Mouse (Mus musculus) adrenal gland, adult 2 months (tissue): ENCODE measurements around the gene Lcp1. TPM values are rescaled to one million over a fixed set of nuclear protein-coding genes. Genes with fewer than 3 reads are reported as not detected.

Source experiments
- DNase-seq: peaks from one replicate; pipeline ENCODE4 v3.0.0; 2021
- polyA plus RNA-seq: library from polyadenylated mRNA; depleted of rRNA; stranded (reverse); fragments of >200 nt; gene quantifications from 2 replicates; pipeline ENCODE4 v1.2.3, GENCODE M21; 2012
- total RNA-seq, 2 experiments: library from RNA; stranded (reverse); gene quantifications; 2 replicates each; pipeline ENCODE4 v1.2.3; 2021

The Lcp1 gene
- total and polyA plus RNA-seq, 3 experiments = 1.2 to 29.1 (median 17.1) TPM

GRCm38 (mm10) chr14:75205363-75206051 is 74.6 kb downstream of the Lcp1 start:
- no peak for DNase-seq

DNA sequence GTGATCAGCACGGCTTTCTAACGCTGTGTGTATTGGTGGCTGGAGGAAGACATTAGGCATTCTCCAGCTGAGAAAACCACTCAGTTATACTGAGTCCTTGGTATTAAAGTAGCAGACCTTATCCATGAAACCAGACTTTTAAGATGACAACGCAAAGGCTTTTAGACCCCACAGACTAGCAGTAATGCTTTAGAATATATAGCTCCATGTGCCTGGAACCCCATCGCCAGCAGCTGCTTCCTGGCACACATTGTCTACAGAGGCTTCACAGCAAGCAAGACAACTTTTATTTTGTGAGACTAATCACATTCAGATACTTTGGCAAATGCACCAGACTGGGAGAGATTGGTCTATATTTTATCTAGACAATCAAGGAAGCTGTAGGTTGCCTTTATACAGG is 75.4 kb downstream of the Lcp1 start:
- no peak for DNase-seq

DNA sequence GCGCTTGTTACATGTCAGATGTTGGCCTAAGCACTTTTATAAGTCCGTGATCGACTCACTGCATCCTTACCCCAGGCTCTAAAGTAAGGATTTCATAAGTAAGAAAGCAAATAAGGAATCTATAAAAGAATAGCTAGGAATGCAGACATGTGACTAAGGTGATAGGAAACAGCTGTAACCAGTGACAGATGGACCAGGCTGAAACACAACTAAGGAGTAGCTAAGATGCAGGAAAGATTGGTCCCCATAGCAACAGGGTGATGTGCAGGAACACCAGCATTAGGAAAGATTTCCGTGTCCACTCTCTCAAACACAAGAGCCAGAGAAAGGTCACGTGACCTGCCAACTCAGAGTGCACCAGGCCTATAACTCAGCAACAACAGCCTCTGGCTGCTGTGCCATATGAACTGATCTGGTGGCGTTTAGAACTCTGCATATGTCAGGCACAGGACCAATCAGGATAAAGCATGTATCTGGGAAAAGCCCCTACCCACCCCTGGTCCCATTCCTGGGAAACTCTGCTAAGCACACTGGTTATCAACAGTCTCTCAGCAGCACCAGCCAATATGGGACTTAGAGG is 77.8 kb downstream of the Lcp1 start:
- no peak for DNase-seq

- DNase-seq = no peak
Measured at GRCm38 (mm10) chr14:75213752-75214151, 82.9 kb downstream of the Lcp1 start.

DNA sequence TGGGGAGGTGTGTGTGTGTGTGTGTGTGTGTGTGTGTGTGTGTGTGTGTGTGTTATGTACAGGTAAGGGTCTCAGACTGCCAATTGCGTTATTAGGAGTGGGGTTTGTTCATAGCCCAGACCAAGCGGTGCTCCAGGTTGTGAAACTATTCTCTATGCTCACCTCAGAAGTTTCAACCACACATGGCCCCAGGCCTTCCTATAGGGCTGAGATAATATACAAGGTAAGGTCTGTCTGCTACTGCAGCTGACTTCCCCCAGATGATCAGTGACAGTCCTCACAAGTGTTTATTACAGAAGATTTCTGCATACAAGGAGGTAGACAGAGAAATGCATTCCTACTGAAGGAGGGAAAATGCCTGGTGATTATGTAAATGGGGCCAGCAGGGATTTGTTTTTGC is 87.9 kb downstream of the Lcp1 start:
- DNase-seq = no peak

GRCm38 (mm10) chr14:75219250-75219913 is 88.5 kb downstream of the Lcp1 start:
- DNase-seq = no peak

DNA sequence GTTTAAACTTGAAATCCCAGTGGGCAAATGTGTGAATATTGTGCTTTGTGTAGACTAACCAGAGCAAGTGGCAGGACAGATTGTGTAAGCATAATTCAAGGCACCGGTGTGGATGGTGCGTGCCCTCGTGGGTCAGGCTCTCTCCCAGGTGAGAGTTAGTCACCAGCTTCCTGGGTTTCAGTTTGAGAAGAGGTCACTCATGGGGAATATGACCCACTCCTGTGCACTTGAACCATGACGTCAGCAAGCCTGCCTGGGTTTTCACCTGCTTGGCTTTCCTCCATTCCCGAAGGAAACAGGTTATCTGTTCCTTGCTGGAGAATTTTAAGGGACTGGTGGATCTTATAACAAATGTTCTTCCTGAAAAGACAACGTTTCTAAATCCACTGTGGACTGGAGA is 91.5 kb downstream of the Lcp1 start:
- no peak for DNase-seq

GRCm38 (mm10) chr14:75227453-75228084 is 96.7 kb downstream of the Lcp1 start:
- no peak for DNase-seq

- peak; percentile 29 for DNase-seq
Measured at GRCm38 (mm10) chr14:75229834-75230233, 98.9 kb downstream of the Lcp1 start.

DNA sequence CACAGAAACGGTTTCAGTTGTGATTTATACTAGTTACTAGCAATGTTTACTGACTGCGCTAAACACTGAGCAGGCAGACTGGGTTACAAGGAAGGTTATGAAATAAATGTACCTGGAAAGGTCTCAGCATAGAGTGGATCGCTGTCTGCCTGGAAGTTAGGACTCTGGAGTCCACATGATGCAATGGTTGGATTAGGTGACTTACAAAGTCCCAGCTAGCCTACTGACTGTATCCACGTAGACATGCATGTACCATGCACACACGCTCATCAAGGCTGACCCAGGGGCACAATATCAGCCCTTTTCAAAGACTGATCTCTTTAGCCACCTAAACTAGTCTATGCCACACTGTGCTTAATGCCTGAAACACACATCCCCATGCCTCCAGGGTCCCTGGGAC is 102.2 kb downstream of the Lcp1 start:
- DNase-seq = no peak

GRCm38 (mm10) chr14:75235552-75235951 is 104.7 kb downstream of the Lcp1 start:
- DNase-seq = no peak

DNA sequence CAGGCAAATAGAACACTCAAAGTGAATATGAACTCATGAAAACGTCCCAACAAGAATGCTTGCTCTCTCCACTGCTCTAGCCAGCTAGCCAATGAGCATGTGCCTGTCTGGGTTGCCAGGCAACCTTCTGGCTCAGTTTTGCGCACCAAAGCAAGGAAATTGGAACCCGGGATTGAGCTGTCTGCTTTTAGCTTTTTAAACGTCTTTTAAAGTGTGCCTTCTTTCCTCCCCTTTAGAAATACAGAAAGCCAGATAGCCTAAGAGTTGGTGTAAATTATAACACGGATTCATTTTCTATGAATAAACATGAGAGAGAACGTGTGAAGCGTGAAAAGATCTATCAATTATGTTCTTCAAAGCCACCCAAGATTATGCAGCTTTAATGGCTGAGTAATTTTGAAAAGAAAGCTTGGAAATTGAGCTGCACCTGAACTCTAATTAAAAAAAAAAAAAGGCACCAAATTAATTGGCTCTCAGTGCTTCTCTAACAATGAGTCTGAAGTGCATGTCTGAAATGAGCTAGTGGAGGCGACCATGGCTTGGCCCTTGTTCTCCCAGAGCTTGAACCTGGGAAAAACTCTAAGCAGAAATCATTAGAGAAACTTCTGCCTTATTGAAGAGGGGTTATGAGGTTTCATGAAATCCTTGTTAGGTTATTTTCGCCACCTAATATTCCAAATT is 105.2 kb downstream of the Lcp1 start:
- no peak for DNase-seq

GRCm38 (mm10) chr14:75236636-75237003 is 105.7 kb downstream of the Lcp1 start:
- DNase-seq = no peak

GRCm38 (mm10) chr14:75237096-75237495 is 106.2 kb downstream of the Lcp1 start:
- no peak for DNase-seq

DNA sequence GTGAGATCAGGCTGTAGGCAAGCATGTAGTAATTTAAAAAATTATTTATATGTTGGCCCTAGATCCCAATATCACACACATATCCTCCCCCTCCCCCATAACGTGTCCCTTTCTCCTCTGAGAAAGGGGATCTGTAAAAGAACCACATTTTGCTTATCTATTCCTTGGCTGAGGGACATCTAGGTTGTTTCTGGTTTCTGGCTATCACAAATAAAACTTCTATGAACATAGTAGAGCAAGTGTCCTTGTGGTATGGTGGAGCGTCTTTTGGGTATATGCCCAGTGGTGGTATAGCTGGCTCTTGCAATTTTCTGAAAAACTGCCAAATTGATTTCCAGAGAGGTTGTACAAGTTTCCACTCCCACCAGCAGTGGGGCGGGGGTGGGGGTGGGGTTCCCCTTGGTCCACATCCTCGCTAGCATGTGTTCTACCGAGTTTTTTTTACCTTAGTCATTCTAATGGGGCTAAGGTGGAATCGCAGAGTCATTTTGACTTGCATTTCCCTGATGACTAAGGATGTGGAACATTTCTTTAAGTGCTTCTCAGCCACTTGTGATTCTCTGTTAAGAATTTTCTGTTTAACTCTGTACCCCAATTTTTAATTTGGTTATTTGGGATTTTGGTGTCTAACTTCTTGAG is 107.3 kb downstream of the Lcp1 start:
- no peak for DNase-seq

DNA sequence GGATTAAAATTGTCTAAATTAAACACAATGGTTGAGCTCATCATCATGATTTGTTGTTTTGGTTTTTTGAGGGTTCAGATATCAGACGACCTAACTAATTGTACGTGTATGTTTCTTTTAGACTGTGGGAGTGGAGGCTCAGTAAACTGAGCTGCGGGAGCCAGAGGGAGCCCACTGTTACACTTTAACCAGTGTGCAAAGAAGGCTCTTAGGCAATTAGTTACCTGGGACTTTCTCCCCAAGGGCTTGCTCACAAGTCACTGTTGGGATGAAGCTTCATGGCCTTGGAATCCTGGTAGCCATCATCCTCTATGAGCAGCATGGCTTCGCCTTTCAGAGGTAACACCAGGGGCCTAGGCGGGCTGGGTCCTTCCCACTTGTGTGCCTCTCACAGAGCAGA is 111.2 kb downstream of the Lcp1 start, which contains the start of gene Cpb2:
Gene Cpb2, plus strand, starts transcription at position 201 of the 400 bp plus-strand sequence.
- no peak for DNase-seq

DNA sequence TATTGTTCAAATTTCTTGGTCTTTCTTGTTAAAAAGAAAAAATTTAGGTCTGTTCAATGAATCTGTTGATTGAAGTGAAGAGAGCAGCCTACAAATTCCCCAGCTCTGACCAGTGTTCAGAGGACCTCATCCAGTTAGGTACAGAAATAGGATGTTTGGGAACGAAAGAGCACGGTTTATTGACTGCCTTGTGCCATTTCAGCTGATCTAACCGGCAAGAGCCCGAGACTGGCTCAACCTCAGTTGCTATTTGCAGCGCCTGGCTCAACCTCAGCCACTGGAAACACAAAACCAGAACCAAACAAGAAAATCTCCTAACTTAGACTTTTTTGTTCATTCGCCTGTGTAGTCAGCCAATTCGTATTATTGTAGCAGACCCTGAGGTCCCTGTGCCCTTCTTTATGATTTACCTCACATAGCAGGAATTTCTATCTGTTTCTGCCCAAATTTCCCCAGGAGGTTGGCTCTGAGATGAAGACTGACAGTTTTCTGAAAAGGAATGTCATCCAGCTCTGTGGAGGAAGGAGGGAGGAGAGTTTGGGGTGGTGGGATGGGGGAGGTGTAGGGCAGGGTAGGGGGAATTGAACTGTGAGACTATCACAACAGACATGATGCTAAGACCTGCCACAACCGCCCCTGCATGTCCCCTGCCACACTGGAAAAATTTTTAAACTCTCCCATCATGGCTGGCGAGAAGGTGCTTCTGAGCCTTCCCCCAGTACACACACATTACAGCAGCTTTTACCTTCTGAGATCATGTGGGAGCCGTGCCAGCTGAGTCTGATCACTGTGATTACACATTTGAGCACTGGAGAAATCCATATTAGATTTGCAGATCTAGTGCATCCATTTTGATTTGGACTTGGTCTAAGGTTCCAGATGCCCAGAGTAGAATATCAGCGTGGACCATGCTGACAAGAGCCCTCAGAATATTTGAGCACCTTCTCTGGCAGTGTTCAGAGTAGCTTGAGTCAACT is 115.4 kb downstream of the Lcp1 start:
- no peak for DNase-seq

DNA sequence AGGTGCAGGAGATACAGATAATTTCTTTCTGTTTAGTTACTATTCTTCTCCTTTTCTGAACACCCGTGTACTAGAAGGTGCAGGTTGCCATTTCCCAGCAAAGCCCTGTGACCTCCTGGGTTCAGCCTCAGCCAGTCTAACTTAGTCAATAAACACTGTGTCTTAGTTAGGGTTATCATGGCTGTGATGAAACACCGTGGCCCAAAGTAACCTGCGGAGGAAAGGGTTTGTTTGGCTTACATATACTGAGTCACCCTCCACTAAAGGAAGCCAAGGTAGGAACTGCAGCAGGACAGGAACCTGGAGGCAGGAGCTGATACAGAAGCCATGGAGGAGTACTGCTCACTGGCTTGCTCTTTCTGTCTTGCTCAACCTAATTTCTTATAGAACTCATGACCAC is 119.5 kb downstream of the Lcp1 start:
- DNase-seq = no peak

DNA sequence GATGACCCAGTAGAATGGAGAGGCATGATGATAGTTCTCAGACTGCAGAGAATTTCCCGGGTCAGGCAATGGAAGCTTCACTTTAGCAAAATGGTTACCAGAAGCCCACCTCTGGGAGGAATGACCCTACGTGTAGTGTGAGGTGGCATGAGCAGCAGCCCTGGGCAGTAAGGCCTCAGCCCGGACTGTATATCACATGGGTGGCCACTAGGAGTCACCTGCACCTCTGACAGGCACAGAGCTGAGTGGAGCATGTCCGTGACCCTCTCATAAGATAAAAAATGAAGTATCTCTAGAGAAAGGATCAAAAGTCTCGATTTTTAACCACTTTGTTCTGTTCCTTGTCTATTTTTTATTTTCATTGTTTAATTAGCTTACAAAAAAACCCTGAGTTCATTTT is 125.6 kb downstream of the Lcp1 start:
- peak; percentile 49 for DNase-seq

GRCm38 (mm10) chr14:75269531-75269930 is 138.6 kb downstream of the Lcp1 start:
- peak; percentile 85 for DNase-seq

DNA sequence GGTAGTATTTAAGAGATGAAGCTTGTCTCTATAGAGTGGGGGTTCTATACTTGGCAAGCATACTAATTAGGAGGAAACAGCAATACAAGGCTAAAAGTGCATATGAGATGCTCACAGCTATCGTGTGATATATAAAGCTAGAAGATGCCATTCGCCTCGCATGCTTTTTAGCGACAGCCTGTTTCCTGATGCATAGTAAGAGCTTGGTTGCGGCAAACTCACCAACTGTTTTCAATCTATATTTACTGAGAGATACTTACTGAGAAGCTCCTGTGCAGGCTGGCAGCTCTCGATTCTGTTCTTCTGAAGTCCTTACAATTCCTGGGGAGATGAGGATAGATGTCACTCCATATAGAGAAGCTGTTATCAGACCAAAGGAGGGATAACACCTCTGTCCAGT is 148.8 kb downstream of the Lcp1 start:
- DNase-seq = no peak
